Mouse (Mus musculus) liver, adult 2 months (tissue): ENCODE results near the gene Itgb4.

Source experiments
- CTCF ChIP-seq: fragments of 200-500 bp; IDR thresholded peaks from 2 replicates; pipeline ENCODE4 v1.5.1; 2011; ENCODE audit warnings: low read depth, low read length, control low read depth
- POLR2A ChIP-seq: fragments of 200-500 bp; IDR thresholded peaks from 2 replicates; pipeline ENCODE4 v1.6.1; 2011; ENCODE audit warnings: low read length, control low read depth; ENCODE audit not compliant: insufficient read depth; ENCODE audit errors: extremely low read depth

DNA sequence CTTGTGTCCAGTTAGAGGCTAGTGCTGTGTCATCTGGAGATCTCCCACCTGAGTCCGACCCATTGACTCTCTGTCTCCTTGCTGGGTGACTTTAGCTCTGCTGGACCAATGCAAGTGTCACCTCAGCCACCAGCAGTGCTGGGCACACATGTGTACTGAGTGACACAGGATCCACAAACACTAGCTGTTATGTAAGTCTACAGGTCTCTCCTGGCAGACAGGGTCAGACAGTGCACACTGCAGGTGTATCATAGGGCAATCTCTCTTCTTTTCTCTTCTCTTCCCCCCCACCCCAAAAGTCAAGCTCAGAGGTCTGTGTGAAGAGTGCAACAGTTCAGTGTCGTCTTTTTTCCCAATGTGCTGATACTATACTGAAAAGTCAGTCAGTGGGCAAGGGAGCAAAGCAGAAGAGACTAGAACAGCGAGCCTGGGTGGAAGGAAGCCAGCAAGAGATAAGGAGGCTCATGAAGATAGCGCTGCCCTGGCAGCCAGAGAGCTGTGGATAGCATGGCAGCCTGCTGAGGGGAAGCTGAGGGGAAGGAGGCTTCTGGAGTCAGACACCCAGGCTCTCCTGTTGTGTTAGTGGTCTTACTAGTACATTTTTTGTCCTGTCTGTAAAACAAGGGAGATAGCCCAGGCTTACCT lies 82.8 kb downstream of the Itgb4 start:
- TF ChIP-seq CTCF (no peak), POLR2A (no peak)
